Mouse (Mus musculus) macrophage (primary cell): ENCODE measurements around the gene Col1a2. TPM values are rescaled to one million over a fixed set of nuclear protein-coding genes. Genes with fewer than 3 reads are reported as not detected.

Experiments used
- H3K27ac ChIP-seq: fragments of 350-480 bp; formaldehyde crosslinking; 2 replicates; pipeline ENCODE4 v1.9.0; 2021
- H3K36me3 ChIP-seq: fragments of 350-480 bp; formaldehyde crosslinking; 2 replicates; pipeline ENCODE4 v1.9.0; 2021; ENCODE audit errors: inconsistent target
- H3K4me3 ChIP-seq: fragments of 350-480 bp; formaldehyde crosslinking; 2 replicates; pipeline ENCODE4 v1.9.0; 2021; ENCODE audit errors: inconsistent target
- H3K79me2 ChIP-seq: fragments of 350-480 bp; formaldehyde crosslinking; 2 replicates; pipeline ENCODE4 v1.9.0; 2021; ENCODE audit errors: inconsistent target
- WGBS: methylation state at CpG from one replicate; pipeline ENCODE4 v1.1.7; 2026; ENCODE audit warnings: inconsistent platforms; ENCODE audit not compliant: missing documents; 5-methylcytosine and 5-hydroxymethylcytosine counted together
- polyA plus RNA-seq: library from polyadenylated mRNA; stranded (reverse); fragments of 250-400 nt; gene quantifications from 3 replicates; pipeline ENCODE4 v1.2.4, GENCODE M21; 2018; ENCODE audit warnings: inconsistent platforms

Gene Col1a2
- polyA plus RNA-seq, 1 experiment from 2014 or later = 0.20 TPM

DNA sequence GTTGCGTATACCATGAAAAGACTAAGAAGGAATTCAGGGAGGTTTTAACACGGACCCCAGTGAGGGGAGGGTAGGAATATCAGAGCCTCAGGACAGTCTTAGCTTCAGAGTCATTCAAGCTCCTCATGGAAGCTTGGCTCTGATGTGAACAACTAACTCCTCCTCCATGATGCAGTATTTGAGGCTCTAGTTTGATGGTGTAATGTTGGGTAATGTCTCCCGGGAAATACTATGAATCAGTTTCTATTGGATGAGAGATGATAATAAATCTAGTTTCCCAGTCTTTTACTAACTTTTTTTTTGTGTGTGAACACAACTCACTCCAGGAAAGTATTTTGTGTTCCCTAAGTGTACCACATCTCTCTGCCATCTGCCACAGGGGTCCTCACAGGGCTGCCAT lies 84.1 kb downstream of the Col1a2 start:
- 93% methylated on average over 3 of the region's 3 CpGs for WGBS
- Histone ChIP-seq H3K79me2 (no peaks in the 10 kb centered on the region), H3K4me3 (no peak overlapping the region), H3K27ac (no peak overlapping the region), H3K36me3 (no peaks in the 10 kb centered on the region)

- no peaks in the 10 kb centered on the region for H3K36me3 ChIP-seq
- H3K4me3 ChIP-seq = no peak overlapping the region
- no peaks in the 10 kb centered on the region for H3K79me2 ChIP-seq
- H3K27ac ChIP-seq = no peak overlapping the region
- 25% methylated on average over 8 of the region's 8 CpGs for WGBS
These were observed 85.5 kb downstream of the Col1a2 start for GRCm38 (mm10) chr6:4590089-4590488.

Other genes with a start within 250 kb of the Col1a2 start
- gene Casd1, start 96.0 kb downstream of the Col1a2 start, polyA plus RNA-seq = 16.1 to 21.4 TPM (median 18.6 TPM) in 3 replicates
- 0.16 TPM in 1 of 3 replicates, not detected in the others for gene Sgce, start 242.4 kb downstream of the Col1a2 start, polyA plus RNA-seq
- 0.07 TPM in 1 of 3 replicates, not detected in the others for gene Peg10, start 242.5 kb downstream of the Col1a2 start, polyA plus RNA-seq